Mouse (Mus musculus): ENCODE data around the gene Wnt1. TPM values are rescaled to one million over a fixed set of nuclear protein-coding genes. Genes with fewer than 3 reads are reported as not detected.

Gene Wnt1
- polyA plus RNA-seq, 1 experiment, result not detected

- H3K4me3 ChIP-seq (ENCODE audit: low read depth, low read length), result no peak overlapping the region
- H3K9ac ChIP-seq (ENCODE audit: low read depth, poor library complexity, severe bottlenecking), result no peak overlapping the region
- no peaks in the 10 kb centered on the region for H3K4me1 ChIP-seq (ENCODE audit: control insufficient read depth, insufficient read depth, low read length)
- no peak for TF ChIP-seq CTCF (IDR thresholded peaks at IDR 0.05; ENCODE audit: low read depth, low read length)
- H3K9me3 ChIP-seq (replicated peaks; ENCODE audit: control insufficient read depth, insufficient read depth, low read length, poor library complexity, severe bottlenecking), result no peaks in the 10 kb centered on the region
- peaks cover 2% of the 10 kb centered on the region for H3K27me3 ChIP-seq (ENCODE audit: control insufficient read depth, insufficient read depth, low read length, poor library complexity, severe bottlenecking)
- no peaks in the 10 kb centered on the region for H3K36me3 ChIP-seq (ENCODE audit: control insufficient read depth, insufficient read depth, low read length, poor library complexity, severe bottlenecking)
- H3K27ac ChIP-seq (ENCODE audit: insufficient read depth, low read length), result no peak overlapping the region
Observed at GRCm38 (mm10) chr15:98797835-98798492, 8.3 kb downstream of the Wnt1 start.

DNA sequence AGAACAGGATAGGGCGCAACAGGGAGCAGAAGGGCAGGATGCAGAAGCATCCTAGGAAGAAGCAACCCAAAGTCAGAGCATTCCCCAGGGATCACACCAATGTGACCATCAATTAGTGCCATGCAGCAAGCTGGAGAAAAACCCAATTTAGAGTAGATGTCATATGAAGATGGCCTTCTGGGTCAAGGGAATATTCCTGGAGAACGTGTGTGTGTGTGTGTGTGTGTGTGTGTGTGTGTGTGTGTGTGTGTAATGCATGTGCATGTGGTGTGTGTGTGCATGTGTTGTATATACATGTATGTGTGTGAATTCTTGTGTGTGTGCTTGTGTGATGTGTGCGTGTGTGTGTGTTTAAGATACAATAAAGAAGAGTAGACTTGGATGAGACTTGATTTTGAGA, 9.2 kb downstream of the Wnt1 start:
- Histone ChIP-seq H3K9ac (ENCODE audit: low read depth, poor library complexity, severe bottlenecking) (no peak overlapping the region), H3K27ac (ENCODE audit: insufficient read depth, low read length) (no peak overlapping the region), H3K36me3 (ENCODE audit: control insufficient read depth, insufficient read depth, low read length, poor library complexity, severe bottlenecking) (no peaks in the 10 kb centered on the region), H3K9me3 (replicated peaks; ENCODE audit: control insufficient read depth, insufficient read depth, low read length, poor library complexity, severe bottlenecking) (no peaks in the 10 kb centered on the region), H3K4me1 (ENCODE audit: control insufficient read depth, insufficient read depth, low read length) (no peaks in the 10 kb centered on the region), H3K27me3 (ENCODE audit: control insufficient read depth, insufficient read depth, low read length, poor library complexity, severe bottlenecking) (peaks cover 5% of the 10 kb centered on the region), H3K4me3 (ENCODE audit: low read depth, low read length) (no peak overlapping the region)
- no peak for TF ChIP-seq POLR2A (IDR thresholded peaks at IDR 0.05; ENCODE audit: insufficient read depth, low read length)
- TF ChIP-seq CTCF (IDR thresholded peaks at IDR 0.05; ENCODE audit: low read depth, low read length), result no peak
- TF ChIP-seq EP300 (IDR thresholded peaks at IDR 0.05; ENCODE audit: insufficient read depth, low read depth, low read length), result no peak

DNA sequence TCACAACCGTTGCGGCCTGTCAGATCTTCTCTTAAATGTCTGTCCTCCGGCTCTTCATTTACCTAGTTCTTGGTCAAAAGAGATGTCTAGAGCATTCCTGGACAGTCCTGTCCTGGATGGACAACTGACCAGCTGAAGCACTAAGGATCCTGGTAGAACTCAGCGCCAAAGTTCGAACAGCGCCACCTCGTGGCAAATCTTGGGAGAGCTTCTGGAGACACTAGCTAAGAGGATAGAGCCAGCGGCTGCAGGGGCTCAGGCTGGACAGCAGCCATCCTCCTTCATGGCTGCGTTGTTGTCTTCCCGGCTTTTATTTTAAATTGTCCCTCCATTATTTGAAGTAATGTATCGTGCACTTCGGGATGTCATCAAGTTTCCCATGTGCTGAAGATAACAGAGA, 9.7 kb downstream of the Wnt1 start:
- TF ChIP-seq CTCF (IDR thresholded peaks at IDR 0.05; ENCODE audit: low read depth, low read length) (peak; percentile 91), EP300 (IDR thresholded peaks at IDR 0.05; ENCODE audit: insufficient read depth, low read depth, low read length) (no peak), POLR2A (IDR thresholded peaks at IDR 0.05; ENCODE audit: insufficient read depth, low read length) (no peak)
- Histone ChIP-seq H3K9me3 (replicated peaks; ENCODE audit: control insufficient read depth, insufficient read depth, low read length, poor library complexity, severe bottlenecking) (no peaks in the 10 kb centered on the region), H3K36me3 (ENCODE audit: control insufficient read depth, insufficient read depth, low read length, poor library complexity, severe bottlenecking) (no peaks in the 10 kb centered on the region), H3K4me1 (ENCODE audit: control insufficient read depth, insufficient read depth, low read length) (no peaks in the 10 kb centered on the region), H3K27me3 (ENCODE audit: control insufficient read depth, insufficient read depth, low read length, poor library complexity, severe bottlenecking) (peaks cover 5% of the 10 kb centered on the region), H3K27ac (ENCODE audit: insufficient read depth, low read length) (no peak overlapping the region), H3K4me3 (ENCODE audit: low read depth, low read length) (no peak overlapping the region), H3K9ac (ENCODE audit: low read depth, poor library complexity, severe bottlenecking) (no peak overlapping the region)

GRCm38 (mm10) chr15:98802926-98803325, 13.3 kb downstream of the Wnt1 start:
- Histone ChIP-seq H3K27me3 (ENCODE audit: control insufficient read depth, insufficient read depth, low read length, poor library complexity, severe bottlenecking) (peaks cover 13% of the 10 kb centered on the region), H3K36me3 (ENCODE audit: control insufficient read depth, insufficient read depth, low read length, poor library complexity, severe bottlenecking) (no peaks in the 10 kb centered on the region), H3K9ac (ENCODE audit: low read depth, poor library complexity, severe bottlenecking) (no peak overlapping the region), H3K27ac (ENCODE audit: insufficient read depth, low read length) (no peak overlapping the region), H3K4me3 (ENCODE audit: low read depth, low read length) (no peak overlapping the region), H3K9me3 (replicated peaks; ENCODE audit: control insufficient read depth, insufficient read depth, low read length, poor library complexity, severe bottlenecking) (no peaks in the 10 kb centered on the region), H3K4me1 (ENCODE audit: control insufficient read depth, insufficient read depth, low read length) (no peaks in the 10 kb centered on the region)
- TF ChIP-seq CTCF (IDR thresholded peaks at IDR 0.05; ENCODE audit: low read depth, low read length) (no peak), EP300 (IDR thresholded peaks at IDR 0.05; ENCODE audit: insufficient read depth, low read depth, low read length) (no peak), POLR2A (IDR thresholded peaks at IDR 0.05; ENCODE audit: insufficient read depth, low read length) (no peak)

DNA sequence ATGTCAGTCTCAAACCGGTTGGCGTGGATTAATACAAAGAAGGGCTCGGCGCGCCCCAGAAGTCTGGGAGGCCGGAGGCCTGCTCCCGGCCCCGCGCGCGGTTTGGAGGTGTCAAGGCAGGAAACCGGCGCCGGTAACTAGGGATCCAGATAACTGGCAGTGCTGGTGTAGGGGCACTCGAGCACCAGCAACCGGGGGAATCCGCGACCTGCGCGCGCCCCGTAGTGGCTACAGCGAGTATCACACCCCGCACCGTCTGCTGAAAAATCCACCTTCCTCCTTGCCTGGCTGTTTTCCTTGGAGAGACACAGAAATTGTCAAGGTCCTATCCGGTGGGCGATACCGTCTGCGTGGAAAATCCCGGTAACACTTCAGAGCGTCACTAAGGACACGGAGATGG, 14.4 kb downstream of the Wnt1 start:
- no peak overlapping the region for H3K4me3 ChIP-seq (ENCODE audit: low read depth, low read length)
- peaks cover 11% of the 10 kb centered on the region; the same call in 1 of the 2 replicates for H3K27me3 ChIP-seq (ENCODE audit: control insufficient read depth, insufficient read depth, low read length, poor library complexity, severe bottlenecking)
- H3K27ac ChIP-seq (ENCODE audit: insufficient read depth, low read length), result no peak overlapping the region
- H3K9ac ChIP-seq (ENCODE audit: low read depth, poor library complexity, severe bottlenecking), result no peak overlapping the region
- no peaks in the 10 kb centered on the region for H3K36me3 ChIP-seq (ENCODE audit: control insufficient read depth, insufficient read depth, low read length, poor library complexity, severe bottlenecking)
- peak; percentile 92 for TF ChIP-seq CTCF (IDR thresholded peaks at IDR 0.05; ENCODE audit: low read depth, low read length)
- TF ChIP-seq EP300 (IDR thresholded peaks at IDR 0.05; ENCODE audit: insufficient read depth, low read depth, low read length), result no peak
- no peaks in the 10 kb centered on the region for H3K9me3 ChIP-seq (replicated peaks; ENCODE audit: control insufficient read depth, insufficient read depth, low read length, poor library complexity, severe bottlenecking)
- no peaks in the 10 kb centered on the region for H3K4me1 ChIP-seq (ENCODE audit: control insufficient read depth, insufficient read depth, low read length)

GRCm38 (mm10) chr15:98805324-98806040, 15.8 kb downstream of the Wnt1 start:
- H3K4me3 ChIP-seq (ENCODE audit: low read depth, low read length), result peak overlapping the region; percentile 42
- no peaks in the 10 kb centered on the region for H3K9me3 ChIP-seq (replicated peaks; ENCODE audit: control insufficient read depth, insufficient read depth, low read length, poor library complexity, severe bottlenecking)
- H3K4me1 ChIP-seq (ENCODE audit: control insufficient read depth, insufficient read depth, low read length), result no peaks in the 10 kb centered on the region
- H3K27me3 ChIP-seq (ENCODE audit: control insufficient read depth, insufficient read depth, low read length, poor library complexity, severe bottlenecking), result peaks cover 11% of the 10 kb centered on the region; the same call in 1 of the 2 replicates
- no peaks in the 10 kb centered on the region for H3K36me3 ChIP-seq (ENCODE audit: control insufficient read depth, insufficient read depth, low read length, poor library complexity, severe bottlenecking)
- no peak overlapping the region for H3K27ac ChIP-seq (ENCODE audit: insufficient read depth, low read length)
- TF ChIP-seq EP300 (IDR thresholded peaks at IDR 0.05; ENCODE audit: insufficient read depth, low read depth, low read length) (no peak), CTCF (IDR thresholded peaks at IDR 0.05; ENCODE audit: low read depth, low read length) (peak; percentile 37), POLR2A (IDR thresholded peaks at IDR 0.05; ENCODE audit: insufficient read depth, low read length) (no peak)
- H3K9ac ChIP-seq (ENCODE audit: low read depth, poor library complexity, severe bottlenecking), result peak overlapping the region; percentile 43

Data from ES-Bruce4 (cell line).